Mouse (Mus musculus) liver, embryonic 13.5 days (tissue): ENCODE measurements around the gene Cyp4v3. TPM values are rescaled to one million over a fixed set of nuclear protein-coding genes. Genes with fewer than 3 reads are reported as not detected.
A peak's percentile ranks its signal among the peaks of the same experiment; 100 is the strongest.

Experiments used
- ATAC-seq: fragments of 200-750 bp; cut with Nextera tagmentation; 2 replicates; pipeline ENCODE4 v1.8.0; 2017; ENCODE audit warnings: low read depth, mild to moderate bottlenecking, moderate number of reproducible peaks, moderate library complexity
- DNase-seq: peaks from one replicate; pipeline ENCODE4 v3.0.0; 2022
- H3K27ac ChIP-seq: fragments of 300-500 bp; sonication (generic); 2 replicates; pipeline ENCODE4 v1.5.1; 2015; ENCODE audit warnings: moderate library complexity, mild to moderate bottlenecking, inconsistent platforms
- H3K27me3 ChIP-seq: fragments of 300-500 bp; sonication (generic); 2 replicates; pipeline ENCODE4 v1.6.1; 2015; ENCODE audit warnings: mild to moderate bottlenecking, inconsistent platforms
- H3K36me3 ChIP-seq: fragments of 300-500 bp; sonication (generic); 2 replicates; pipeline ENCODE4 v1.6.1; 2015; ENCODE audit warnings: mild to moderate bottlenecking, inconsistent platforms
- H3K4me1 ChIP-seq: fragments of 300-500 bp; sonication (generic); replicated peaks from 2 replicates; pipeline ENCODE4 v1.6.1; 2015; ENCODE audit warnings: inconsistent platforms
- H3K4me2 ChIP-seq: fragments of 300-500 bp; sonication (generic); 2 replicates; pipeline ENCODE4 v1.6.1; 2015; ENCODE audit warnings: inconsistent platforms, mild to moderate bottlenecking, moderate library complexity
- H3K4me3 ChIP-seq: fragments of 300-500 bp; sonication (generic); replicated peaks from 2 replicates; pipeline ENCODE4 v1.5.1; 2015; ENCODE audit warnings: mild to moderate bottlenecking, inconsistent platforms
- H3K9ac ChIP-seq: fragments of 300-500 bp; sonication (generic); 2 replicates; pipeline ENCODE4 v1.6.1; 2015; ENCODE audit warnings: mild to moderate bottlenecking, inconsistent platforms
- H3K9me3 ChIP-seq: fragments of 300-500 bp; sonication (generic); replicated peaks from 2 replicates; pipeline ENCODE4 v1.6.1; 2016; ENCODE audit warnings: inconsistent platforms
- WGBS: fragments of 180-500 bp; shearing (Covaris S2); methylation state at CpG from one replicate; pipeline ENCODE4 v1.1.7; 2015; ENCODE audit not compliant: insufficient replicate concordance; 5-methylcytosine and 5-hydroxymethylcytosine counted together
- polyA plus RNA-seq: library from polyadenylated mRNA; unstranded; fragments of >200 nt; fragmentation: Nextera tagmentation; extraction: Ambion mirVana; gene quantifications from 2 replicates; pipeline ENCODE4 v1.2.1, GENCODE M21; 2015

Cyp4v3 gene
- polyA plus RNA-seq, 1 experiment from 2014 or later = 3.0 TPM

DNA sequence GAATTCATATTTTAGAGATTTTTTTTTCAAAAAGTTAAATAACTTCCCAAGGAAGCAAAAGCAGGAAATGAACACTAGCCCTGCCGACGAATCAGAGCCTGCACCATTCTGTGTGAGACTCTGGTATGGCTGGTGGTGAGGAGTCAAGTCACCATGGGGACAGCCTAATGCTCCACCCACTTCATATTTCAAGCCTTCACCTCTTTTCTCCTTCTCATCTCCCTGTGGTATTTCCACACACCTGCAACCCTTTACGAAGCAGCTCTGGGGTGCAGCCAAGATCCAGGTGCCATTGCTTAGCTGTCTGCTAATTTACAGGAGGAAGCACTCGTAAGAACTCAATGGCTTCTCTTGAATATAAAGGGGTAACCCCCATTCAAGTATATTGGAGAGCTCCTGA, 22.0 kb downstream of the Cyp4v3 start:
- Histone ChIP-seq H3K27ac (no peak overlapping the region), H3K27me3 (no peaks in the 10 kb centered on the region), H3K9me3 (no peaks in the 10 kb centered on the region), H3K4me3 (no peak overlapping the region), H3K4me1 (no peaks in the 10 kb centered on the region), H3K36me3 (no peaks in the 10 kb centered on the region), H3K4me2 (no peak overlapping the region), H3K9ac (no peak overlapping the region)
- 62% methylated on average over 4 of the region's 4 CpGs for WGBS
- ATAC-seq (no peak), DNase-seq (no peak)

DNA sequence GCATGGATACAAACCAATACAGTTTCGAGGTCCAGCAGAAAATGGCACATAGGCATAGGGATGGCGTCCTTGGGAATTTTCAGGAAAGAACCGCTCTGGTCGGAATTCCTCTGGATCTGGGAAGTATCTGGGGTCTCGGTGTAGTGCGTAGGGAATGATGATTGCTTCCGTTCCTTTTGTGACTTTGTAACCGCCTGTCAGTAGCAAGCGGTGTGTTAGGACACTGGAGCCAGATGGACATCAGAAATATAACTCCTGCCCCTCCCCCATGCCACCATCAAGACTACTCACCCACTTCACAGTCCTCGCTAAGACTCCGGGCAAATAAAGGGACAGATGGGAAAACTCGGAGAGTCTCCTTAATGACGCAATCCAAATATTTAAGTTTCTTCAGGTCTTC, 24.6 kb downstream of the Cyp4v3 start, which contains the start of gene Gm45753:
Gm45753 (minus strand) TSS at position 101 of the 400 bp plus-strand sequence.
- Histone ChIP-seq H3K27me3 (no peaks in the 10 kb centered on the region), H3K4me3 (no peak within 1 kb of the TSS), H3K36me3 (no peaks in the 10 kb centered on the region), H3K4me2 (no peak within 1 kb of the TSS), H3K9ac (no peak within 1 kb of the TSS), H3K27ac (no peak within 1 kb of the TSS), H3K9me3 (no peaks in the 10 kb centered on the region), H3K4me1 (no peaks in the 10 kb centered on the region)
- no peak for ATAC-seq
- 77% methylated on average over 13 of the region's 13 CpGs for WGBS
- DNase-seq = no peak

DNA sequence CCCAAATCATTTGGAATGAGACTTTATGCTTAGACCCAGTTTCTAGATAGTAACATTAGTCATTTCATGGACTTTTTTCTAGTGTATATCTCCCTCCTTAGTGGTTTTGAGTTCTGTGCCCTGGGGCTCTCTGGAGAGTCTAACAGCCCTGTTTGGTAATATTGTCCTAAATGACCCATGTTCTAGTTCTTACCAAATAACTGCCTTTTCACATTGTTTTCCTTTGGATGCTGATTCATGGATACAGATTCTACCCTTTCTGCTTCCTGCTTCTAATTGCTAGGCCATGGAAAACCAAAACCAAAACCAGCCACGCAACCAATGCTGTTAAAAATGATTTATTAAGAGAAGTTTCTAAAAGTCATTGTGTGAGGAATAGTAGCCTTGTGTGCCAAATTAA, 27.5 kb downstream of the Cyp4v3 start:
- Histone ChIP-seq H3K9ac (no peak overlapping the region), H3K27me3 (no peaks in the 10 kb centered on the region), H3K4me1 (no peaks in the 10 kb centered on the region), H3K27ac (no peak overlapping the region), H3K9me3 (no peaks in the 10 kb centered on the region), H3K4me2 (no peak overlapping the region), H3K4me3 (no peak overlapping the region), H3K36me3 (no peaks in the 10 kb centered on the region)
- ATAC-seq (no peak), DNase-seq (no peak)
- 73% methylated on average over 1 of the region's 1 CpGs for WGBS

- no peak for ATAC-seq
- Histone ChIP-seq H3K9ac (no peak overlapping the region), H3K9me3 (no peaks in the 10 kb centered on the region), H3K4me1 (no peaks in the 10 kb centered on the region), H3K27ac (no peak overlapping the region), H3K4me2 (no peak overlapping the region), H3K27me3 (no peaks in the 10 kb centered on the region), H3K36me3 (no peaks in the 10 kb centered on the region), H3K4me3 (no peak overlapping the region)
- DNase-seq = no peak
- WGBS = 59% methylated on average over 3 of the region's 3 CpGs
These were observed 28.7 kb downstream of the Cyp4v3 start for GRCm38 (mm10) chr8:45304354-45304753.

GRCm38 (mm10) chr8:45302390-45302789, 30.6 kb downstream of the Cyp4v3 start:
- ATAC-seq = no peak
- Histone ChIP-seq H3K4me3 (no peak overlapping the region), H3K9me3 (no peaks in the 10 kb centered on the region), H3K4me1 (no peaks in the 10 kb centered on the region), H3K4me2 (no peak overlapping the region), H3K9ac (no peak overlapping the region), H3K36me3 (no peaks in the 10 kb centered on the region), H3K27ac (no peak overlapping the region), H3K27me3 (no peaks in the 10 kb centered on the region)
- no peak for DNase-seq
- WGBS = 77% methylated on average over 8 of the region's 8 CpGs

GRCm38 (mm10) chr8:45295276-45295675, 37.7 kb downstream of the Cyp4v3 start:
- Histone ChIP-seq H3K9me3 (no peaks in the 10 kb centered on the region), H3K4me3 (no peak overlapping the region), H3K27me3 (no peaks in the 10 kb centered on the region), H3K9ac (no peak overlapping the region), H3K4me1 (no peaks in the 10 kb centered on the region), H3K4me2 (no peak overlapping the region), H3K36me3 (no peaks in the 10 kb centered on the region), H3K27ac (no peak overlapping the region)
- ATAC-seq = no peak
- no peak for DNase-seq
- WGBS = 70% methylated on average over 6 of the region's 6 CpGs

- 57% methylated on average over 7 of the region's 7 CpGs for WGBS
- Histone ChIP-seq H3K9ac (no peak within 1 kb of the TSS), H3K9me3 (no peaks in the 10 kb centered on the region), H3K27ac (no peak within 1 kb of the TSS), H3K4me2 (no peak within 1 kb of the TSS), H3K4me3 (no peak within 1 kb of the TSS), H3K36me3 (no peaks in the 10 kb centered on the region), H3K4me1 (no peaks in the 10 kb centered on the region), H3K27me3 (no peaks in the 10 kb centered on the region)
- DNase-seq (no peak), ATAC-seq (peak; percentile 45; the same call in 1 of the 2 replicates)
These were observed 38.3 kb downstream of the Cyp4v3 start, which contains the start of gene Klkb1 for GRCm38 (mm10) chr8:45294687-45295086. Gene Klkb1 (minus strand): TSS chr8:45294859.

- Histone ChIP-seq H3K27ac (no peak overlapping the region), H3K4me3 (no peak overlapping the region), H3K9me3 (no peaks in the 10 kb centered on the region), H3K9ac (no peak overlapping the region), H3K27me3 (no peaks in the 10 kb centered on the region), H3K4me2 (no peak overlapping the region), H3K4me1 (no peaks in the 10 kb centered on the region), H3K36me3 (no peaks in the 10 kb centered on the region)
- ATAC-seq = no peak
- 63% methylated on average over 2 of the region's 2 CpGs for WGBS
- no peak for DNase-seq
These were observed 41.2 kb downstream of the Cyp4v3 start for GRCm38 (mm10) chr8:45291790-45292189.

DNA sequence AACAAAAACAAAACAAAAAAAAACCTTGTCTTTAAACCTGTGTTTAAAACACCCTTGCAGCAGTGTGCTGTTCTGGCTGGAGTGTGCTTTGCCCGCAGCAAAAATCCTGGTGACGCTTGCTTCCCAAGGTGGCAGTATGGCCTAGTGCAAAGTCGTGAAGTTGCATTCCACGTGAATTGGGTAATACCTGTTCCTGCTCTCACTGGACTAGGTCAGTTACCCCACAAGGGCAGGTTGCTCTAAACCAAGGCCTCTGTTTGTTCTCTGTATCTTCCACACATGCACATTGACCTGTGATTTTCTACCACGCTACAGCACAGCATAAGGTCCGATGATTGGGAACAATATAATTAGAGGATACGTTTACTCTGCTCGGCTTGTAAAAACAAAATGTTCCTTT, 51.4 kb downstream of the Cyp4v3 start:
- no peaks in the 10 kb centered on the region for H3K4me1 ChIP-seq
- H3K27ac ChIP-seq = no peak overlapping the region
- H3K9me3 ChIP-seq = no peaks in the 10 kb centered on the region
- no peak overlapping the region for H3K4me2 ChIP-seq
- WGBS = 60% methylated on average over 8 of the region's 8 CpGs
- no peaks in the 10 kb centered on the region for H3K27me3 ChIP-seq
- H3K4me3 ChIP-seq = no peak overlapping the region
- DNase-seq (no peak), ATAC-seq (peak; percentile 55)
- no peaks in the 10 kb centered on the region for H3K36me3 ChIP-seq
- no peak overlapping the region for H3K9ac ChIP-seq

DNA sequence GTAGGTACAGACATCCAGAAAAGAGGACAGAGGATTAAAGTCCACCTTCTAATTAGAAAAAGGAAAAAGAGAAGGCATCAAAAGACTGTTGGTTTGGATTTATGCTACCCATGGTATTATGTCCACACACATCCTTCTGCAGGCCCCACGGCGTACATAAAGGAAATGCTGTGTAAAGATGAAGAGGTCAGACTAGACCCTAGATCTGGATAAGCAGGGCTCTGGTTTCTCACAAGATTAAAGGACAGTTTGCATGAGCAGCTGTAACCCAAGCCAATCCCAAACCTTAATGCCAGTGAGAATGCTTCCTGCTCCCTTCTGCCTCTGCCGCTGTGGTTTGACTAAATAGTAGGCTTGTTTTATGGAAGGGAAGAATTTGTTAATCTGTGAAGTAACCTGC, 55.6 kb downstream of the Cyp4v3 start:
- no peaks in the 10 kb centered on the region for H3K9me3 ChIP-seq
- no peak for ATAC-seq
- DNase-seq = no peak
- H3K27me3 ChIP-seq = no peaks in the 10 kb centered on the region
- H3K4me3 ChIP-seq = no peak overlapping the region
- 61% methylated on average over 3 of the region's 3 CpGs for WGBS
- H3K36me3 ChIP-seq = no peaks in the 10 kb centered on the region
- H3K27ac ChIP-seq = no peak overlapping the region
- no peak overlapping the region for H3K9ac ChIP-seq
- H3K4me1 ChIP-seq = no peaks in the 10 kb centered on the region
- H3K4me2 ChIP-seq = no peak overlapping the region

DNA sequence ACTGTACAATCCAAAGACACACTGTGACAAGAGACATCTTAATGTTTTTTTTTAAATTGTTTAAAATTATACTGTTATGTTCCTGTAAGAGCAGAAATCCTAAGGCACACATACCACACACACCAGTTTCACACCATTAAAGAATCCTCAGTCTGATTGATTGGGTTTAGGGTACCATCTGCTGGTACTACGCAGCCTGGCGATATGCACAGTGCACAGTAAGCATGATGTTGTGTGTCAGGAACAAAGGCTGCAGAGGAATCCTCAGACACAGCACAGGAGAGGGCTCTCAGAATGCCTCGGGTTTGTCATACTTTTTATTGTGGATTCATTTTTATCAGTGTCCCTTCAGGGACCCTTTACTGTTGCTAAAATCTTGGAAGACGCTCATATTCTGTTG, 58.7 kb downstream of the Cyp4v3 start:
- Histone ChIP-seq H3K4me3 (no peak overlapping the region), H3K36me3 (no peaks in the 10 kb centered on the region), H3K4me1 (no peaks in the 10 kb centered on the region), H3K9me3 (no peaks in the 10 kb centered on the region), H3K27ac (no peak overlapping the region), H3K4me2 (no peak overlapping the region), H3K9ac (no peak overlapping the region), H3K27me3 (no peaks in the 10 kb centered on the region)
- WGBS = 70% methylated on average over 4 of the region's 4 CpGs
- DNase-seq = no peak
- no peak for ATAC-seq

DNA sequence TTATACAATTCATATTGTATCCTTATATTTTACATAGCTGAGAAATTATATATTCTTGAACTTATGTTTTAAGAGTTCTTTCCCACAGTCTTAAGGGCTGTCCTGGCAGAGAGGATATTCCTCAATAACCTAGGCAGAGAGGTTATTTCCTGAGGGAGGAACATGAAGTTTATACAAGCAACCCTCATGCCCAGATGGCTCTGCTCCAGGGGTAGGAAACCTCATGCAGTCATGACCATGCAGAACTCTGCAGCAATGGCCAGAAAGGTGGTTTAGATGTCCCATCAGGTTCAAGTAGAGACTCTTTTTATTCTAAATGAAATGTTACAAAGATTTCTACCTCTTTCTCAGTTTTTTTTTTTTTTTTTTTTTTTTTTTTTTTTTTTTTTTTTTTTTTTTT, 64.0 kb downstream of the Cyp4v3 start:
- Histone ChIP-seq H3K4me1 (peaks cover 7% of the 10 kb centered on the region; the same call in 1 of the 2 replicates), H3K4me3 (no peak overlapping the region), H3K27ac (no peak overlapping the region), H3K4me2 (no peak overlapping the region), H3K9ac (no peak overlapping the region), H3K27me3 (no peaks in the 10 kb centered on the region), H3K36me3 (no peaks in the 10 kb centered on the region), H3K9me3 (no peaks in the 10 kb centered on the region; the same call in 1 of the 2 replicates)
- no peak for ATAC-seq
- no peak for DNase-seq
